Mouse (Mus musculus): ENCODE results near the gene Olfr1436.
"Not testable (repeated sequence)": the region's sequence is repeated elsewhere in the genome, so short reads cannot be mapped to it uniquely, and the experiment has no call there.

Olfr1436 gene

DNA sequence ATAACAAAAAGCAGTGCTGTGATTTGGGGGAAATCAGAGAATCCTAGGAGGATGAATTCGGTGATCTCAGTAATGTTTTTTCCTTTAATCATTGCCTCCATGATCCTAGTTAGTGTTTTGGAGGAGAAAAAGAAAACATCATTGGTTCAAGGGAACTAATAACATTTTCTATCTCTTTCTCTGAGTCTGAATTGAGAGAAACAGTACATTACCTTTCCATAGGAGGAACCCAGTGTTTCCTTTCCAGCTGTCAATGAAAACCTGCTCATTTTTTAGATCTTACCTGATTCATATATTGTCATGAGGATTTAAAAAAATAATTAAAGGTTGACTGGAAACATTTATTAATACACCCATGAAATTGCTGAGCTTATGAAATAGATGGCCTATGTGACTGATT is at the start of gene Olfr1436:
TSS of gene Olfr1436 (minus strand) at position 101 of the 400 bp plus-strand sequence.
- not testable (repeated sequence) for DNase-seq (ENCODE audit: low read depth, low spot score)

DNA sequence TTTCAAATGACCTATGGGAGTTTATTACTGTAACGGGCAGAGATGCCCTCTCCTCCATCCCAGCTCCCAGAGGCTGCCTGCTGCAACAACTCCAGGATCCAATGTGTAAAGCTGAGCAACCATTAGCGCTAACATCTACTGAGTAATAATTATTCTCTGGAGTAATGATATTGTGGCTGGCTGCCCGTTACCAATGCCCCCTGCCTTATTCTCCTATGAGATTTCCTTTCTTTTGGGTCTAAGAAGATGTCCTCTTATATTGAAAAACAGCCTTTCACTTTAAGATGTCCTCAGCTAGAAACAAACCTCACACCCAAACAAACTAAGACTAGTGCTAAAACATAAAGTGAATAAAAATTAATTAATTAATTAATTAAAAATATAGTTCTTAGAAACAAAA is 36.9 kb upstream of the Olfr1436 start, which contains the start of gene Olfr1438-ps1:
TSS of gene Olfr1438-ps1 (minus strand) at position 101 of the 400 bp plus-strand sequence.
- DNase-seq (ENCODE audit: low read depth, low spot score): no peak

DNA sequence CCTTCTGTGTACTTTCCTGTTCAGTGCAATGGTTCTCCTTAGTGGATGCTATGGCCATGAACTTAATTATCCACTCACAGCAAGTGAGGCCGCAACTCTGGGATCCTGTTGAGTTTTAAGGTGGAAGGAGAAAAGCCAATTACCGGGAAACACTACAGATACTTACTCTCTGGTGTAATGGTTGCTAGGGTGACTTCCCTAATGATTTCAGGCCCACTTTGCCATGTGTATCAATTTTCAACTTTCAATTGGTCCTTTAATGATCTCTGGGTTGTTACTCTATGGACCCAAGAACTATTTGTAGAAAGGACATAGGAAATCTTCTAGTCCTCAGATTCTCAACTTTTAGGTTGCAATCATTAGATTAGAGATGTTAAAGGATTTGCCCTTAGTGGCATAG is 26.1 kb upstream of the Olfr1436 start, which contains the start of gene Olfr1437:
TSS of gene Olfr1437 (minus strand) at position 101 of the 400 bp plus-strand sequence.
- no peak for DNase-seq (ENCODE audit: low read depth, low spot score)

DNA sequence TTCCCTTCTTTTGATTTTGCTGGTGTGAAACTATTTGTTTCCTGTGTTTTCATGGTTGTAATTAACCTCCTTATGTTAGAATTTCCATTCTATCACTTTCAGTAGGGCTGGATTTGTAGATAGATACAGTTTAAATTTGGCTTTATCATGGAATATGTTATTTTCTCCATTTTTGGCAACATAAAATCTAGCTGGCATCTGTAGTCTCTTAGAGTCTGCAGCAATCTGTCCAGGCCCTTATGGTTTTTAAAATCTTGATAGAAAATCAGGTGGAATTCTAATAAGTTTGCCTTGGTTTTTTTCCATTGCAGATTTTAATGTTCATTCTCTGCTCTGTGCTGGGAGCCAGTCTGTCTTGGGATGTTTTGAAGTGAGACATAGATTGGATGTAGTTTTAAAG is 6.0 kb downstream of the Olfr1436 start:
- no peak for DNase-seq (ENCODE audit: low read depth, low spot score)

DNA sequence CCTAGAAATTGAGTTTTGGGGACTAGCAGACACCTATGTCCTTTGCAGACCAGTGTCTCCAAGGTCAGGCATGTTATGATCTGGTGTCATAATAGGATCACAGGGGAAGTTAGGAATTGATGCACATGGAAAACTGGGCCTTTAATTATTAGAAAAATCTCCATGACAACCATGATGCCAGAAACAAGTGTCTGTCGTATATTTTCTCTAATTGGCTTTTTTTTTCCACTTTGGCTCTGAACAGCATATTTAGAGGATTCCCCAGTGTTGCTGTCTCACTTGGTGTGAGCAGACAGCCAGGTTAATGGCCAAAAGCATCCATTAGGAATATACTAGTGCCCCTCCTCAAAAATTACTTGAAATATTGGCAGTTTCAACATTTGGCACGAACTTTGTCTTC is 19.4 kb downstream of the Olfr1436 start, which contains the start of gene Olfr1434:
TSS of gene Olfr1434 (plus strand) at position 301 of the 400 bp plus-strand sequence.
- no peak for DNase-seq (ENCODE audit: low read depth, low spot score)

DNA sequence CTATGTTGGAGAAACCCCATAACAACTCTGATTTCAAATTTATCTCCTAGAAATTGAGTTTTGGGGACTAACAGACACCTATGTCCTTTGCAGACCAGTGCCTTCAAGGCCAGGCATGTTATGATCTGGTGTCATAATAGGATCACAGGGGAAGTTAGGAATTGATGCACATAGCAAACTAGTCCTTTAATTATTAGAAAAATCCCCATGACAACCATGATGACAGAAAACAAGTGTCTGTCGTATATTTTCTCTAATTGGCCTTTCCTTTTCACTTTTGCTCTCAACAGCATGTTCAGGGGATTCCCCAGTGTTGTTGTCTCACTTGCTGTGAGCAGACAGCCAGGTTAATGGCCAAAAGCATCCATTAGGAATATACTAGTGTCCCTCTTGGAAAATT is 38.2 kb downstream of the Olfr1436 start, which contains the start of gene Olfr235:
TSS of gene Olfr235 (plus strand) at position 301 of the 400 bp plus-strand sequence.
- DNase-seq (ENCODE audit: low read depth, low spot score): no peak
